Mouse (Mus musculus): ENCODE measurements around the gene Pbx1.

The Pbx1 gene

DNA sequence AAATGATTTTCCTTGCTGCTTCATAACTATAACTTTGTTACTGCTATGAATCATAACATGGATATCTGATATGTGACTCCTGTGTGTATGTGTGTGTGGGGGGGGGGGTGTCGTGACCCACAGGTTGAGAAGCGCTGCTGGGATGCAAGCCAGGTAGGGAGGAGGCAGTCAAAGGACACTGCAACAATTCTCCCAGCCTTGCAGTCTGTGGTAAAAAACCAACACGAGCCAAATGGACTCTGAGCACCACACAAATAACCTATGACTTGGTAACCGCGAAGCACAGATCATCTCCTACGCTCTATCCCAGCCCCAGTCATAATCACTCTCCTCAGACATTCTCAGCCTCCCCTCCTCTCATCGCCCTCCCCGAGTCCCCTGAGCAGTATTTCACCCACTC, 87.2 kb downstream of the Pbx1 start:
- no peak for DNase-seq (ENCODE audit: low spot score in 2 of 2)

GRCm38 (mm10) chr1:168344262-168344661, 87.8 kb downstream of the Pbx1 start:
- no peak for DNase-seq (ENCODE audit: low spot score in 2 of 2)

- no peak for DNase-seq (ENCODE audit: low spot score in 2 of 2)
Measured at GRCm38 (mm10) chr1:168342269-168342668, 89.8 kb downstream of the Pbx1 start.

DNA sequence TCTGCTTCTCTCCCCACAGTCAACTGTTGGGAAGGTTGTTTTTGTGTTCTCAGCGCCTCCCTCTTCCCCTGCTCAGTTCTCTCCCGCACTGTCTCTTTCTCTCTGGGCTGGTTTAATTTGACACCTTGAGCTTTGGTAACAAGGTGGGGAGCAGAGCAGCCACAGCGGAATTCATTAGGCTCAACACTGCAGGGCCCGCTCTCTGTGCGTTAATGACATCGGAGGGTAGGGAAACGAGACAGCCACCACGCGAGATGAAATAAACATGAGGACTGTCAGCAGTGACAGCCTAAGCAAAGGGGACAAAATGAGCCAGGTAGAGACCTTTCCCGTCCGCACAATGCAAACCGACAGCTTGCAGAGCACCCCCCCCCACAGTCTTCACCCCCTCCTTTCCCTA, 90.2 kb downstream of the Pbx1 start:
- no peak for DNase-seq (ENCODE audit: low spot score in 2 of 2)

- DNase-seq (ENCODE audit: low spot score in 2 of 2): no peak
Measured at GRCm38 (mm10) chr1:168341368-168341767, 90.7 kb downstream of the Pbx1 start.

DNA sequence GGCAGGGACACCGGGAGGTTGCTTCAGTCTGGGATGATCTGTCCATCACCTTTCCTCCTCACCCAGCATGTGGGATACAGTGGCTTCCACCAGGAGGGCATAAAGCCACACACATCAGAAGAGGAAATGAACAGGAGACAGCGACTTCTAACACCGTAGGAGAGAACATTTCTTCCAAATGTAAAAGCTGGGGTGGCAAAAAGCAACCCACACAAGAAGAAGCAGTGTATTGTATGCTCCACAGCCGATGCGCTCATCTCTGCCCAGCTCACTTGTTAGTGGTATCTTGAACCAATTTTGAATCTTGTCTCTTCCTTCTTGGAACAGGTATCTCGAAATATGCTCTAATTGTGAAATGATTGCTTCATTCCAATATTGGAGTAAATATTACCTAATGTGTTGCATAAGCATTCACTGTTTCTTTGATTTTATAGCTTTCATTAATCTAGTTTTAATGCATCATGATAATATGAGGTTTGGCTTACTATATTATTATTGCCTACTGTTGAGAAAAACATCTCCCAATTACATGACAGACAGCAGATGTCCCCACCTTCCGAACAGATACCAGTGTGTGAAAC, 95.7 kb downstream of the Pbx1 start:
- DNase-seq (ENCODE audit: low spot score in 2 of 2): no peak

DNA sequence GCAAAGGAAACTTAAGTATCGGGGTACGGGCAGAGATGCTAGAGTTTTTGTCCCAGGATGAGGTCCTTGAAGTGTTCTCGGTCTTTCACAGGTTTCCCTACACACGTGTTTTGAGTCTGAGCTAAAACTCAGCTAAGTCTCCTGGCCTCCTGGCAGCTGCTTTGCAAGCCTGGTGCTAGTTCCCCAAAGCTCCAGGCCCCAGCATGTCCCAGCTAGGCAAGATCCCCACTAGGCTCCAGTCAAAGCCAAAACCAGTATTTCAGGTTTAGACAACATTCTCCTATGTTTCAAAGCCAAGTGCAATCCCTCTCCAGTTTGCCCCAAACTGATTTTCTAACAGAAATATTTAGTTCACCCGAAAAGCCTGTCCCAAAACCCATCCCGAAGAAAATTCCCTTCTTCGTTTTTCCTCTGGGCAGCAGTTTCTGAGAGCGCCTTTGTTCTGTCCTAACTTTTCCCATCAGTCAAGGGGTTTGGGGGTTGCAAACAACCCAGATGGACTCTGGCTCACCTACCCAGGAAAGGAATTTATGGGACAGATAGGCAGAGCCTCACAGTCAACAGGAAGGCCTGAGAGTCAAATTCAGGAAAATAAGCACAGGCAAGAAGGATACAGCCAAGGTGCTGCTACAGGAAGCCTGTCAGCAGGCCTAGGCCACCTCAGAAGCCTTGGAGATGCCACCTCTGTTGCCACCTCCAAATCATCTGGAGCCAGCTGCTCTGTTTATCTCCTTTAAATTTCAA, 97.1 kb downstream of the Pbx1 start:
- no peak for DNase-seq (ENCODE audit: low spot score in 2 of 2)

DNA sequence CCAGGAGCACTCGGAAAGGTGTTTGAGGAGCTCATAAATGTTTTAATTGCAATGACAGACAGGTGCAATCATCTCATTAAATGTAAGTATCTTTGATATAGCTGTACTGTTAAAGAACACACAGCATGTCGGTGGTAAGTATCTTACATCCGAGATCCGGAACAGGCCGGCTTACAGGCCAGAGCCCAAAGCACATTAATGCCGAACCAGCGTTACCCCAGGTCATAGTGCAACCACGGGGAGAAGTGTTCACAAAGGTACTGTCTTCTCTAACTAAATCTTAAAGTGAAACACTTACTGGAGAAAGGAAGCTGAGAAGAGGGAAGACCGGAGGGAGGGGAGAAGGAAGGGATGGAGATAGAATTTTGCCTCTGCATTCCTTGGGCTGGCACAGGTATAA, 100.0 kb downstream of the Pbx1 start:
- DNase-seq (ENCODE audit: low spot score in 2 of 2): no peak

DNA sequence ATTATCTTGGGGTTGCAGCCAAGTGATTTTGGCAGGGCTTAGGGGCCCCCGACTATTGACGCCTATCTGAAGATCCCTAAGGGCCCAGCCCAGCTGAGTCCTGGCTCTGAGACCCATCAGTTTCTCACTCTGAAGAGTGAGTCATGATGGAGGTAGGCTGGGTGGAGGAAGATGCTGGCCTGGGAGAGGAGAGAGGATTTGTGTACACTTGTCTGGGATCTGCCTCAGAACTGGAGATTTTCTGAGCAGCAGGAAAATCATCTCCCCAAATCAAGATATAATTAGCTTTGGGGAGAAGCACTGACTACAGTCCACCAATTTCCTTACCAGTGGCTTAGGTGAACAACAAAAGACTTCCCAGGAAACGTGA, 103.8 kb downstream of the Pbx1 start:
- DNase-seq (ENCODE audit: low spot score in 2 of 2): no peak

GRCm38 (mm10) chr1:168327405-168328235, 104.5 kb downstream of the Pbx1 start:
- DNase-seq (ENCODE audit: low spot score in 2 of 2): no peak

- no peak for DNase-seq (ENCODE audit: low spot score in 2 of 2)
Measured at GRCm38 (mm10) chr1:168325786-168326185, 106.3 kb downstream of the Pbx1 start.

DNA sequence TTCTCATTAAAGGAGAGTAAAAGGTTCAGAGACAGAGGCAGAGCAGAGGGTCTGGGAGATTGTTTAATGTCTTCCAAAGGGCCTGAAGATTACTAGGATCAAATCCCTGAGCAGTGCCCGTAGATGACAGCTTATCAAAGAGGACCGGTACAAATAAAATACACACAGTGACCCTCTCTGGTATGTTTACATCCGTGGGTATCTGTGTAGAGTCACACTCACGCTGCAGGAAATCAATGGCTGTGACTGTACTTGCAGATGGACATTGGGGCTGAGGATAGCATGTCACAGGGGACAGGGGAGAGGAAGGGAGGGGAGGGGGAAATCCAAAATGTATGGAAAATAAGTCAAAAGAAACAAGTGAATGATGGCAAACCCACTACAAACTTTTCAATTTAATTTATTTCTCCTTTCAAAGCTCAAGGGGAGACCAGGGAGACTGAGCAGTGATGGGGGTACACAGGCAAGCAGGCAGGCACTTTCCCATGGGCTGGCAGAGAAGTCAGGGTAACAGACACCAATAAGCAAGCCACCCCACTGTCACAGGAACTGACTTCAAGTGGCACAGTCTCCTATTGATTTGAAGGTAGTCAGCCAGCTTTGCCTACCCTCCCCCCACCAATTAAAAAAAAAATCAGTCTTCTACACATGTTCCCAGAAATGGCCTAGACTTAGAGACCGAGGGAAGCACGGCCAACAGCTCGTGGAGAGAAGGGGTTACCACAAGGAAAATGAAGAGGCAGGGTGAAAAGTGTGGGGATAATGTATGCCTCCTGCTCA, 107.6 kb downstream of the Pbx1 start:
- DNase-seq (ENCODE audit: low spot score in 2 of 2): peak in 1 of 2 experiments; percentile 47

DNA sequence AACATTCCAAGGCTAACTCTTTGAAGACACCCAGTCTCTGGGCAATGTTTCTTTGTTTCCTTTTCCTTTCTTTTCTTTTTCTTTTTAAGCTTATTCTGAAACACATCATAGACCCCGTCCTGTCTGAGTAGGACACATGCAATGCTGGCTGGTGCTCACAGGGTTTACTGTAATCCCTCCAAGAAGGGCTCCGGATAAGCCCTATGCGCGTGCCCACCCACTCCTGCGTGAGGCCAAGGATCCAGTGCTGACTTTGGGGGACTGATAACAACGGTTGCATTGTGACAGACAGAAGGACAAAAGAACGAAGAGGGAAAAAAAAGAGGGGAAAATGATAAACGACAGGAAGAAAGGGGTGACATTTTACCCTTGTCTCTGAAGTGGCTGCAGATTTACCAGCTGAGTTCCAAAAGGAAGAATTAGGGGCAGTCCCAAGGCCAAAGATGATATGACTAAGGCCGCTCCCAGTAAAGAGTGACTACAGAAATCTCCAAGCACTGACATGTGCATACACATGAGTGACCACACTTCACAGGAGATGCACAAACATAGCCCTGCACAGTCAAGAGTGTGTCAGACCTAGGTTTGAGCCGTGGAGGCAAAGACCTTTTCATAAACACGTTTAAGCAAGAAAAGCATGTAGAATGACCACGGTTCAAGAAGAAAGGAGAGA, 108.5 kb downstream of the Pbx1 start:
- DNase-seq (ENCODE audit: low spot score in 2 of 2): no peak

DNA sequence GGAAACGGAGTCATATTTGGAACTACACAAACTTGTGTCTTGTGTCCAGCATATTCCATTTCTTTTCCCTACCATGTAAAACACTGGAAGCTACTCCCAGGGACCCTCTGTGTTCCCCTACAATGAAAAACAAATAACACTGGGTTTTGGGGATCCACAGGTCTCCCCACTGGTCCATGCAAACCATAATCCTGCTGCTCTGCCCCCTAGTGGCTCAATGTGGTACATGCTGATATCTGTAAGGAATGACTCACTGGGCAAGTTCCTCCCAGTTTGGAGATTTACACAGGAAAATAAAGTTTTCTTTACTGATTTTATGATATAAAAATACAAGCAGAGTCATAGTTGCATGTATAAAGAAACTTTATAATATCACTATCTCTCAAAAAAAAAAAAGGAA, 109.2 kb downstream of the Pbx1 start:
- peak in 1 of 2 experiments; percentile 57 for DNase-seq (ENCODE audit: low spot score in 2 of 2)

DNA sequence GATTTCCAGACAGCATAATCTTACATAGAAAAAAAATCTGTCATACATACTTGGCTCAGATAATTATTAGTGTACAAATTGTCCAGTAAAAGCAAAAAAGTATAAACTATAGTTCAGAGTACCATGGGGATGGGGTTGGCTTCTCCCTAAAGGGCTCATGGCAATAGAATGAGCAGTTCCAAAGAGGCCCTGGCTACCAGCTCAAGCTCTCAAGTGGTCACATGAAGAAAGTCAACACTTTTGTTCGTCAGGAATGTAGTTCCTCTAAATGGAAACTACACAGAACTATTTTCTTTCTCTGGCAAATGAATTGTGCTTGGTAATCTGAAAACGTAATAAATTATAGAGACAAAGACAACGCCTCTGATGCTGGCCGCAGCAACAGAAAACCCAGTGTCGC, 112.4 kb downstream of the Pbx1 start:
- DNase-seq (ENCODE audit: low spot score in 2 of 2): no peak

DNA sequence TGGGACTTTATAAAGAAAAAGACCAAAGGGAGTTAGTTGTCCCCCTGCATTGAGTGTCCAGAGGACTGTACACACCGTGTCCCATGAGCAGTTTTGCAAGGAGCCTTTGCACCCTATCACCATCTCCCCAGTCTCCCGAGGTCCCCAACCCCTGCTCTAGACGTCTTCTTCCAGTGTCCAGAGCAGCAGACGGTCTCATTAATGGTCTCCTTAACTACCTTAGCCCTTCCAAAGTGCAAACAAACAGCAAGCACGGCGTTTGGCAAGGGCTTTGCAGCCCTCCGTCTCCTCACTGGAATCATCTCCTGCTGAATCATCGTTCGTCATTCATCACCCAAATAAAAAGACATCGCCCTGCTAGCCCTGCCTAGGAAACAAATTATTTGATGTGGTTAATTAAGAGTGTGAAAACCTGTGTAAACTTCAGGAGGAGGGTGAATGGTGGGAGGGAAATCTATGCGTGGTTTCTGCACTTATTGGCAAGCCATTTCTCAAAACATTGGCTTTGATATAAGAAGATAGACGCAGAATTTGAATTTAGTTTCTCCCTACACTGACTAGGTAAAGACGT, 113.1 kb downstream of the Pbx1 start:
- no peak for DNase-seq (ENCODE audit: low spot score in 2 of 2)

GRCm38 (mm10) chr1:168313772-168314171, 118.3 kb downstream of the Pbx1 start:
- DNase-seq (ENCODE audit: low spot score in 2 of 2): no peak

GRCm38 (mm10) chr1:168312710-168313447, 119.2 kb downstream of the Pbx1 start:
- DNase-seq (ENCODE audit: low spot score in 2 of 2): no peak

DNA sequence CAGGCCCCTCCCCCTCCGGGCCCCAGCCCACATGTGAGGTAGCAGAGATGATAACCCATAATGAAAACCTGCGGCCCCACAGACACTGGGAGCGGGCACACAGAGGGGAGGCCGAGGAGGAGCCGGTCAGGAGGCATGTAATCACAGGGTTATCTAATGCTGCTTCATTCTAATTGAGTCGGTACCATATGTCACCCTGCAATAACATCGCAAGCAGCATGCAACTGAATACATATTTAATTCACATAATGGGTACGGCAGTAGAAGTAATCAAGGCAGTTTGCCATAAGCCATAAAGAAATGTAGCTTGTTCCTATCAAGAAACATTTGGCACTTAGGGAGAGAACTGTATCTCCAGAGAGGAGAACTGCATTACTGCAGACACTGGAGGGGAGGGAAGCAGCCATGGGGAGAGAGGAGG, 123.0 kb downstream of the Pbx1 start:
- no peak for DNase-seq (ENCODE audit: low spot score in 2 of 2)

Measured in urinary bladder, postnatal 4 days (tissue).